Mouse (Mus musculus) heart, embryonic 14.5 days (tissue): Measurements from ENCODE around the gene Defb15. TPM values are rescaled to one million over a fixed set of nuclear protein-coding genes. Genes with fewer than 3 reads are reported as not detected.

Experiments used
- ATAC-seq: fragments of 200-750 bp; cut with Nextera tagmentation; 2 replicates; pipeline ENCODE4 v1.8.0; 2017; ENCODE audit warnings: low read depth, moderate TSS enrichment; ENCODE audit not compliant: insufficient number of reproducible peaks, insufficient read depth, low FRiP score
- H3K27ac ChIP-seq, 2 experiments: fragments of 200-500 bp in 1 of 2; fragments of 300-500 bp in 1 of 2; sonication (generic) in 1 of 2; replicated peaks in 1 of 2; 2 replicates each; pipeline ENCODE4 v1.5.1; 2012 to 2014; ENCODE audit warnings: low read depth in 2 of 2, low read length in 2 of 2, control low read depth in 1 of 2, mild to moderate bottlenecking in 1 of 2, mixed read lengths in 1 of 2; ENCODE audit not compliant: control insufficient read depth in 1 of 2, insufficient read depth in 1 of 2
- H3K27me3 ChIP-seq: fragments of 300-500 bp; sonication (generic); 2 replicates; pipeline ENCODE4 v1.6.1; 2014; ENCODE audit warnings: mild to moderate bottlenecking, low read length, control low read depth; ENCODE audit not compliant: control insufficient read depth, insufficient read depth
- H3K36me3 ChIP-seq: fragments of 300-500 bp; sonication (generic); 2 replicates; pipeline ENCODE4 v1.6.1; 2014; ENCODE audit warnings: mild to moderate bottlenecking, control low read depth, low read length, mixed read lengths; ENCODE audit not compliant: control insufficient read depth, insufficient read depth
- H3K4me1 ChIP-seq, 2 experiments: fragments of 200-500 bp in 1 of 2; fragments of 300-500 bp in 1 of 2; sonication (generic) in 1 of 2; 2 replicates each; pipeline ENCODE4 v1.6.1; 2012 to 2014; ENCODE audit warnings: low read length in 2 of 2, control low read depth in 1 of 2, mixed read lengths in 1 of 2; ENCODE audit not compliant: control insufficient read depth in 2 of 2, insufficient read depth in 2 of 2
- H3K4me2 ChIP-seq: fragments of 300-500 bp; sonication (generic); 2 replicates; pipeline ENCODE4 v1.6.1; 2014; ENCODE audit warnings: mild to moderate bottlenecking, low read length
- H3K4me3 ChIP-seq, 2 experiments: fragments of 200-500 bp in 1 of 2; fragments of 300-500 bp in 1 of 2; sonication (generic) in 1 of 2; 2 replicates each; pipeline ENCODE4 v1.5.1; 2012 to 2014; ENCODE audit warnings: low read length in 2 of 2, mild to moderate bottlenecking in 2 of 2, control low read depth in 1 of 2, low read depth in 1 of 2, moderate library complexity in 1 of 2; ENCODE audit not compliant: control insufficient read depth in 1 of 2, insufficient read depth in 1 of 2
- H3K9ac ChIP-seq: fragments of 300-500 bp; sonication (generic); 2 replicates; pipeline ENCODE4 v1.6.1; 2014; ENCODE audit warnings: mild to moderate bottlenecking, low read length
- H3K9me3 ChIP-seq: fragments of 300-500 bp; sonication (generic); 2 replicates; pipeline ENCODE4 v1.6.1; 2016; ENCODE audit warnings: low read length, control low read depth; ENCODE audit not compliant: control insufficient read depth
- WGBS: fragments of 180-500 bp; shearing (Covaris S2); extraction: QIAGEN DNeasy Blood & Tissue Kit; methylation state at CpG from one replicate; pipeline ENCODE4 v1.1.7; 2014; 5-methylcytosine and 5-hydroxymethylcytosine counted together
- polyA plus RNA-seq: library from polyadenylated mRNA; unstranded; fragments of >200 nt; fragmentation: Nextera tagmentation; extraction: Ambion mirVana; gene quantifications from 2 replicates; pipeline ENCODE4 v1.2.1, GENCODE M21; 2014

Defb15 gene
- not detected in 2 replicates for polyA plus RNA-seq

GRCm38 (mm10) chr8:21932610-21933009 is at the start of gene Defb15:
Gene Defb15, minus strand, starts transcription at chr8:21932710.
- H3K4me3 ChIP-seq = no peak within 1 kb of the TSS
- no peak within 1 kb of the TSS for H3K9ac ChIP-seq
- no peaks in the 10 kb centered on the region for H3K9me3 ChIP-seq
- H3K4me1 ChIP-seq = no peaks in the 10 kb centered on the region
- no peaks in the 10 kb centered on the region for H3K36me3 ChIP-seq
- WGBS = 85% methylated on average over 6 of the region's 6 CpGs
- H3K27me3 ChIP-seq = no peaks in the 10 kb centered on the region
- H3K4me2 ChIP-seq = no peak within 1 kb of the TSS
- ATAC-seq = no peak
- no peak within 1 kb of the TSS for H3K27ac ChIP-seq

DNA sequence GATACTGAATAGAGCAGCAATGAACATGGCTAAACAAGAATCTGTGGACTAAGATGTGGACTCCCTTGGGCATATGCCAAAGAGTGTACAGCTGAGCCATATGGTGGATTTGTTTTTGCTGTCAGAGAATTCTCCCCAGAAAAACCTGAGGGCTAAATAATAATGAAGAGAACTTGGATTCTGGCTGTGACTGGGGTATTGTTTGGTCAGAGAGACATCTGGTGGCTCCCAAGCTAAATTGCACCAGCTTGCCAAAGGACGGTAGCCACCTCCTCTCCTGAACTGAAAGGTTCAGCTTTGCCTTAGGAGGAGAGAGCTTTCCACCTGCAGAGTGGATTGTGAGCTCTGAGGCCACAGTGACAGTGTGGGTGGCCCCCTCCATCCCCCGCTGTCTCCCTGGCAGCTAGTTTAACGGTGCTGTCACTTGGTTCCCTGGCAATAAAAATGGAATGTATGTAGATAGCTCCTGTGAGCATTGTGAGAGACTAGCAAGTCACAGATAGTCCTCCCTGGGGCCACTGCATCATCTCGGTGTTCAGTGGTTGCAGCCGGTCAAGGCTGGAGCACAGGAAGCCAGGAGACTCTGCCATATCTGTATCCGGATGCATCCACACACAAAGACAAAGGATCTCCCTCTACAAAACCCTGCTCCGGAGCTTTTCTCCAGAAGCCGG is 49.3 kb upstream of the Defb15 start:
- 56% methylated on average over 8 of the region's 8 CpGs for WGBS
- no peak overlapping the region for H3K9ac ChIP-seq
- no peak overlapping the region for H3K4me2 ChIP-seq
- no peaks in the 10 kb centered on the region for H3K27me3 ChIP-seq
- ATAC-seq = no peak
- H3K27ac ChIP-seq = no peak overlapping the region
- no peaks in the 10 kb centered on the region for H3K36me3 ChIP-seq
- no peaks in the 10 kb centered on the region for H3K9me3 ChIP-seq
- no peak overlapping the region for H3K4me3 ChIP-seq
- H3K4me1 ChIP-seq = no peaks in the 10 kb centered on the region

- H3K4me1 ChIP-seq = no peaks in the 10 kb centered on the region
- no peaks in the 10 kb centered on the region for H3K27me3 ChIP-seq
- no peak overlapping the region for H3K9ac ChIP-seq
- no peaks in the 10 kb centered on the region for H3K9me3 ChIP-seq
- no peaks in the 10 kb centered on the region for H3K36me3 ChIP-seq
- H3K4me3 ChIP-seq = no peak overlapping the region
- 60% methylated on average over 4 of the region's 4 CpGs for WGBS
- no peak overlapping the region for H3K27ac ChIP-seq
- no peak for ATAC-seq
- no peak overlapping the region for H3K4me2 ChIP-seq
Observed at GRCm38 (mm10) chr8:21978193-21978592, 45.7 kb upstream of the Defb15 start.

- Histone ChIP-seq H3K4me1 (no peaks in the 10 kb centered on the region), H3K4me3 (no peak within 1 kb of the TSS), H3K27me3 (no peaks in the 10 kb centered on the region), H3K27ac (no peak within 1 kb of the TSS), H3K9ac (no peak within 1 kb of the TSS), H3K9me3 (no peaks in the 10 kb centered on the region), H3K36me3 (no peaks in the 10 kb centered on the region), H3K4me2 (no peak within 1 kb of the TSS)
- WGBS = 81% methylated on average over 3 of the region's 3 CpGs
- ATAC-seq = no peak
Observed at GRCm38 (mm10) chr8:21969475-21969874, 37.0 kb upstream of the Defb15 start, which contains the start of gene Ccdc70. Gene Ccdc70, plus strand, starts transcription at chr8:21969775.

- H3K9ac ChIP-seq = no peak overlapping the region
- no peak overlapping the region for H3K4me3 ChIP-seq
- WGBS = 68% methylated on average over 1 of the region's 1 CpGs
- no peak overlapping the region for H3K4me2 ChIP-seq
- ATAC-seq = no peak
- H3K9me3 ChIP-seq = no peaks in the 10 kb centered on the region
- no peaks in the 10 kb centered on the region for H3K4me1 ChIP-seq
- no peaks in the 10 kb centered on the region for H3K27me3 ChIP-seq
- no peak overlapping the region for H3K27ac ChIP-seq
- no peaks in the 10 kb centered on the region for H3K36me3 ChIP-seq
Observed at GRCm38 (mm10) chr8:21966646-21967045, 34.1 kb upstream of the Defb15 start.

DNA sequence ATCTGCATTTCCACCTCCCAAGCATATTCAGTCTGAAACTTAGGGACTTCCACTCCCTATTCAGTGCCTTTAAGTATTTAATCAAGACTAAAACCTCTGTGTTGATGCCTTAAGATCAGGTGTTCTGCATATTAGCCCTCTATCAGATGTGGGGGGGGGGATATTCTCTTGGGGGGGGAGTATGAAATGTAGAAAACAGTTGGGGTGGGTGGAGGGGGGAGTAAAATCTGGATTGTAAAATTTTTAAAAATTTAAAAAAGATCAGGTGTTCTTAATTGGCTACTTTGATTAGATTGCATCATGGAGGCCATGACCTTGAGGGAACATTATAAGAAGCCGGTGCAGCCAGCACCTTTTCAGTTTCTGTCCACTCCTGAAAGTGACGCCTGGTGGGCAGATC is 25.9 kb upstream of the Defb15 start, which contains the start of gene Fam90a1a:
TSS of gene Fam90a1a (plus strand) at position 301 of the 400 bp plus-strand sequence.
- Histone ChIP-seq H3K4me2 (no peak within 1 kb of the TSS), H3K27me3 (no peaks in the 10 kb centered on the region), H3K27ac (no peak within 1 kb of the TSS), H3K9ac (no peak within 1 kb of the TSS), H3K4me3 (no peak within 1 kb of the TSS), H3K9me3 (no peaks in the 10 kb centered on the region), H3K4me1 (peaks cover 0 to 2% of the 10 kb centered on the region in 2 experiments; a peak in 1 of 4 replicates), H3K36me3 (no peaks in the 10 kb centered on the region)
- 85% methylated on average over 2 of the region's 2 CpGs for WGBS
- no peak for ATAC-seq

DNA sequence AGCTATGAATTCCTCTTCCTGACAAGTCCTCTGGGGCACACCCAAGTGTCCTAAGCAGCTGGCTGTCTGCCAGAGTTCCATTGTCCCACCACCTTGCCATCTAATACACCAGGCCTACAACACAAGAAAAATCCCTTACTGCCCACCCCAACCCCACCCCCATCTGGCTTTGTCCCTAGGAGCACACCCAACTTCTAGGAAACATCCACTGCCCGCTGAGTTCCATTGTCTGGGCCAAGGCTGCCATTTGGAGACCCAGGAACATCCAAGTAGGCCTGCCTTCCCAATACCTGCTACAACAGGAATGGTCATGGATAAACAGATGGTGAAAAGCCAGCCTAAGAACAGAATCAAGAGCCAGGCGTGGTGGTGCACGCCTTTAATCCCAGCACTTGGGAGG is 23.8 kb upstream of the Defb15 start:
- no peak overlapping the region for H3K4me3 ChIP-seq
- no peak overlapping the region for H3K27ac ChIP-seq
- no peak overlapping the region for H3K4me2 ChIP-seq
- no peak overlapping the region for H3K9ac ChIP-seq
- H3K36me3 ChIP-seq = no peaks in the 10 kb centered on the region
- H3K4me1 ChIP-seq = peaks cover 0 to 2% of the 10 kb centered on the region in 2 experiments; a peak in 1 of 4 replicates
- H3K27me3 ChIP-seq = no peaks in the 10 kb centered on the region
- no peaks in the 10 kb centered on the region for H3K9me3 ChIP-seq
- WGBS = 85% methylated on average over 3 of the region's 3 CpGs
- ATAC-seq = no peak

- ATAC-seq = no peak
- 8% methylated on average over 9 of the region's 9 CpGs for WGBS
- no peaks in the 10 kb centered on the region for H3K9me3 ChIP-seq
- no peak overlapping the region for H3K27ac ChIP-seq
- no peaks in the 10 kb centered on the region for H3K36me3 ChIP-seq
- H3K4me2 ChIP-seq = no peak overlapping the region
- H3K9ac ChIP-seq = no peak overlapping the region
- H3K4me1 ChIP-seq = no peaks in the 10 kb centered on the region
- no peaks in the 10 kb centered on the region for H3K27me3 ChIP-seq
- H3K4me3 ChIP-seq = no peak overlapping the region
Observed at GRCm38 (mm10) chr8:21955321-21955720, 22.8 kb upstream of the Defb15 start.
